Mouse (Mus musculus) embryonic facial prominence, embryonic 11.5 days (tissue): ENCODE measurements around the gene Prss43. TPM values are rescaled to one million over a fixed set of nuclear protein-coding genes. Genes with fewer than 3 reads are reported as not detected.

Experiments used
- ATAC-seq: fragments of 200-750 bp; cut with Nextera tagmentation; replicated peaks from 2 replicates; pipeline ENCODE4 v1.8.0; 2017; ENCODE audit warnings: low read depth; ENCODE audit not compliant: insufficient number of reproducible peaks, low FRiP score, low TSS enrichment
- DNase-seq: peaks from one replicate; pipeline ENCODE4 v3.0.0-alpha.2; 2015; ENCODE audit warnings: low spot score
- H3K27ac ChIP-seq: fragments of 300-500 bp; sonication (generic); replicated peaks from 2 replicates; pipeline ENCODE4 v1.5.1; 2014; ENCODE audit warnings: mild to moderate bottlenecking, low read depth, low read length, control low read depth
- H3K27me3 ChIP-seq: fragments of 300-500 bp; sonication (generic); 2 replicates; pipeline ENCODE4 v1.6.1; 2014; ENCODE audit warnings: mild to moderate bottlenecking, low read length, moderate library complexity, mixed read lengths; ENCODE audit not compliant: control insufficient read depth, insufficient read depth
- H3K36me3 ChIP-seq: fragments of 300-500 bp; sonication (generic); replicated peaks from 2 replicates; pipeline ENCODE4 v1.6.1; 2014; ENCODE audit warnings: low read depth, mild to moderate bottlenecking, low read length, moderate library complexity, mixed read lengths; ENCODE audit not compliant: control insufficient read depth, insufficient read depth
- H3K4me1 ChIP-seq: fragments of 300-500 bp; sonication (generic); 2 replicates; pipeline ENCODE4 v1.6.1; 2014; ENCODE audit warnings: low read length, mixed read lengths; ENCODE audit not compliant: control insufficient read depth, insufficient read depth
- H3K4me2 ChIP-seq: fragments of 300-500 bp; sonication (generic); 2 replicates; pipeline ENCODE4 v1.6.1; 2014; ENCODE audit warnings: low read depth, mild to moderate bottlenecking, control low read depth, low read length, moderate library complexity
- H3K4me3 ChIP-seq: fragments of 300-500 bp; sonication (generic); 2 replicates; pipeline ENCODE4 v1.5.1; 2014; ENCODE audit warnings: low read depth, low read length, control low read depth
- H3K9ac ChIP-seq: fragments of 300-500 bp; sonication (generic); replicated peaks from 2 replicates; pipeline ENCODE4 v1.6.1; 2014; ENCODE audit warnings: mild to moderate bottlenecking, control low read depth, low read length
- H3K9me3 ChIP-seq: fragments of 300-500 bp; sonication (generic); replicated peaks from 2 replicates; pipeline ENCODE4 v1.6.1; 2016; ENCODE audit warnings: mild to moderate bottlenecking, low read length, inconsistent platforms, mixed read lengths; ENCODE audit not compliant: control insufficient read depth
- WGBS: fragments of 180-500 bp; shearing (Covaris S2); extraction: QIAGEN DNeasy Blood & Tissue Kit; methylation state at CpG from one replicate; pipeline ENCODE4 v1.1.7; 2014; 5-methylcytosine and 5-hydroxymethylcytosine counted together
- polyA plus RNA-seq: library from polyadenylated mRNA; unstranded; fragments of >200 nt; fragmentation: Nextera tagmentation; extraction: Ambion mirVana; gene quantifications from 2 replicates; pipeline ENCODE4 v1.2.1, GENCODE M21; 2014

Gene Prss43
- not detected in 2 replicates for polyA plus RNA-seq

DNA sequence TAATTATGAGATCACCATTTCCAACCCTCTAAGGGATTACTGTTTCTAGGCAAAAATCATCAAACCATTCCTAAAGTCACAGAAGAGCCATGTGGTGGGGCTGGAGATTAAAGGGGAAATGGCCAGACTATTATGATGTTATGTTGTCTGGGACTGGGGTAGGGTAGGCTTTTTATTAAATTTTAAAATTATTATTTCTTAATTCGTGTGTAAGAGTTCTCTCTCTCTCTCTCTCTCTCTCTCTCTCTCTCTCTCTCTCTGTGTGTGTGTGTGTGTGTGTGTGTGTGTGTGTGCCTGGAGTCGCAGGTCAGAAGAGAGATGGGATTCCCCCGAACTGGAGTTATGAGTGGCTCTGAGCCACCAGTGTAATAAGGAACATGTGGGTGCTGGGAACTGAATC lies at the start of gene Prss43:
Gene Prss43, plus strand, starts transcription at position 301 of the 400 bp plus-strand sequence.
- Histone ChIP-seq H3K4me2 (no peak within 1 kb of the TSS), H3K27me3 (no peaks in the 10 kb centered on the region), H3K4me1 (no peaks in the 10 kb centered on the region), H3K36me3 (no peaks in the 10 kb centered on the region), H3K27ac (no peak within 1 kb of the TSS), H3K4me3 (no peak within 1 kb of the TSS), H3K9ac (no peak within 1 kb of the TSS), H3K9me3 (no peaks in the 10 kb centered on the region)
- DNase-seq: no peak
- WGBS: 75% methylated on average over 3 of the region's 3 CpGs
- no peak for ATAC-seq

DNA sequence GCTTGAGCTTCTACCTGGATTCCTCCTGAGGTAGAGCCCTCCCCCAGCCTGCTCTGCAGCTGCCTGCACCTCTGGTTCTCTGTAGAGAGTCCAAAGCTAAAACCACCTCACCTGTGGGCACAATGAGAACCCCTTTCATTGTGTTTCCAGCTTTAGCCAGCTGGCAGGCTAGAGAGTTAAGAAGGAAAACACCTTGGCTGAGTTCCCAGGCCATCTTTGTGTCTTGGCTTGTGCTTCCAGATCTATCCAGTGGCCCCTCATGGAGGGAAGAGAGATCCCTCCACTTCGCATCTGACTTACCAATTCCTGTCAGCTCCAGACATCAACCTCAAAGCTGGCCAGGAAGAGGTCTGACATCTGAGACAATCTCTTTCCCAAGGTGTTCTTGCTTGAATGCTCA lies 48.4 kb upstream of the Prss43 start:
- no peak overlapping the region for H3K4me2 ChIP-seq
- H3K36me3 ChIP-seq: no peaks in the 10 kb centered on the region
- H3K9me3 ChIP-seq: no peaks in the 10 kb centered on the region
- H3K4me3 ChIP-seq: no peak overlapping the region
- no peak overlapping the region for H3K27ac ChIP-seq
- ATAC-seq: no peak
- no peaks in the 10 kb centered on the region for H3K27me3 ChIP-seq
- H3K9ac ChIP-seq: no peak overlapping the region
- peaks cover 3% of the 10 kb centered on the region; the same call in 1 of the 2 replicates for H3K4me1 ChIP-seq
- no peak for DNase-seq
- WGBS: 80% methylated on average over 1 of the region's 1 CpGs

DNA sequence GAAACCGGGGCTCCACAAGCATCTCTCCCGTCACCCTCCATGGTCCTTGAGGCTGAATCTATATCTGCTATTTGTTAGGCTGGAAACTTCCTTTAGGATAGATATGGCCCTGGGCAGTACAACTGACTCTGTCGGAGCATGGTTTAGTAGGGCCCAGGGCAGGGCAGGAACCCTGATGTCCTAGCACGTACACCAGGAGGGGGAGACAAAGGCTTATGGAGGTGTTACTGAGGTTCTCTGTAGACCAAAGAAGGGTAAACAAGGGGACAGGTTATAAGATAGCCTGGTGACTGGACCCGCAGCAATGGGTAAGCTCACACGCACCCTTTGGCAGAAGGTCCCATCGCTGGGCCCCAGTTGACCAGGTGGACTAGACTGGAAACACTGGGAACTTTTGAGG lies 47.9 kb upstream of the Prss43 start:
- ATAC-seq: no peak
- 82% methylated on average over 7 of the region's 7 CpGs for WGBS
- Histone ChIP-seq H3K36me3 (no peaks in the 10 kb centered on the region), H3K4me1 (peaks cover 3% of the 10 kb centered on the region; the same call in 1 of the 2 replicates), H3K27me3 (no peaks in the 10 kb centered on the region), H3K9me3 (no peaks in the 10 kb centered on the region), H3K4me2 (no peak overlapping the region), H3K27ac (no peak overlapping the region), H3K9ac (no peak overlapping the region), H3K4me3 (no peak overlapping the region)
- DNase-seq: no peak

DNA sequence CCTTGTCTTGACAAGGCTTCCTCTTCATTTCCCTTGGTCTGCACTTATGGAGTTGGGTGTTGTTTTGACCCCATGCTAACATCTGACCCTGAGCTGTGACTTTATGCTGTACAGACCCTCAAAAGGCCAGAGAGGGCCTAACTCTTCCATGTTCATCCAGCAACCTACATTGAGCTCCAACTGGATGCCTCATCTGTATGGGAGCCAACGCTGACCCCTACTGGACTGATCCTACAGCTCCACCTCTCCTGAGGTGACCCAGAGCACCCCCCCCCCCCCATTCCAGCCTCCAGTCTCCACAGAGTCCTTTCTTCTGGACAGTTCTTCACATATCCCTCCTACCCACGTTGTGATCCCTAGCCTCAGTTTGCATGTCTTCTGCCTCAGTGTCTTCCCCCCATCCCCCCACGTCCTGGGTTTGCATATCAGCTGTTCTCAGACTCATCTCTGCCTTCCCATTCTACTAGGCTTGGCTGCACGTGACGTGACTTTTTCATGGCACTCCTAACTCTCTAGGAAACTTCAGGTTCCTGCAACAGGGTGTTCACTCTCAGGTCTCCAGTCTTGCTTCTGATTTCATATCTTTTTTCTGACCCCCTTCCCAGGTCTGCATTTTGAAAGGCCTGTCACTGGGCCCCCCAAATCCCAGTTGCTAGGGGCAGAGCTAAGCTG lies 47.1 kb upstream of the Prss43 start:
- Histone ChIP-seq H3K36me3 (no peaks in the 10 kb centered on the region), H3K4me3 (no peak overlapping the region), H3K9me3 (no peaks in the 10 kb centered on the region), H3K27me3 (no peaks in the 10 kb centered on the region), H3K4me2 (no peak overlapping the region), H3K27ac (no peak overlapping the region), H3K9ac (no peak overlapping the region), H3K4me1 (peaks cover 3% of the 10 kb centered on the region; the same call in 1 of the 2 replicates)
- ATAC-seq (no peak), DNase-seq (peak; percentile 47)
- WGBS: 57% methylated on average over 5 of the region's 5 CpGs

DNA sequence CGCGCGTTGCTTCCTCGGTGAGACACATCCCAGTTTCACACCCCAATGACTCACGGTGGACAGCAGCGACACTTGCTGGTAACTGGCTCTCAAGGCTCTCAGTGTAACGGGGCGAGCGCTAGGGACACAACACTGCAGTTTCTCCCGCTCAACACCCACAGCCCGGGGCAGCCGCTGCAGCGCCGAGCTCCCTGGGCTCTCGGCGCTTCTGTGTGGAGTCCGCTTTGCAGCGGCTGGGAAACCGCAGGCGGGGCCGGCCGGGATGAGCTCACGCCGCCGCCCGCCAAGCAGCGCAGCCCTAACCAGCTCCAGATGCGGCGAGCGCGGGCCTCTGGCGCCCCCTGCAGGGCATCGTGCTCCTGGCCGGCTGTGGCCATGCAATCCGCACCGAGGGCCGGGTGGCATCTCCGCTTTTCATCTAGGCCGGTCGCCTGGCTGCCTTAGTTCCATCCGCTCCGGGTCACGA lies 45.2 kb upstream of the Prss43 start:
- Histone ChIP-seq H3K4me2 (peak overlapping the region; percentile 75), H3K9me3 (no peaks in the 10 kb centered on the region), H3K9ac (peak overlapping the region; percentile 65), H3K36me3 (no peaks in the 10 kb centered on the region), H3K4me1 (peaks cover 3% of the 10 kb centered on the region; the same call in 1 of the 2 replicates), H3K27ac (peak overlapping the region; percentile 66; the same call in 1 of the 2 replicates), H3K27me3 (no peaks in the 10 kb centered on the region), H3K4me3 (peak overlapping the region; percentile 34)
- 0% methylated on average over 43 of the region's 43 CpGs for WGBS
- ATAC-seq (peak; percentile 91), DNase-seq (peak; percentile 95)

DNA sequence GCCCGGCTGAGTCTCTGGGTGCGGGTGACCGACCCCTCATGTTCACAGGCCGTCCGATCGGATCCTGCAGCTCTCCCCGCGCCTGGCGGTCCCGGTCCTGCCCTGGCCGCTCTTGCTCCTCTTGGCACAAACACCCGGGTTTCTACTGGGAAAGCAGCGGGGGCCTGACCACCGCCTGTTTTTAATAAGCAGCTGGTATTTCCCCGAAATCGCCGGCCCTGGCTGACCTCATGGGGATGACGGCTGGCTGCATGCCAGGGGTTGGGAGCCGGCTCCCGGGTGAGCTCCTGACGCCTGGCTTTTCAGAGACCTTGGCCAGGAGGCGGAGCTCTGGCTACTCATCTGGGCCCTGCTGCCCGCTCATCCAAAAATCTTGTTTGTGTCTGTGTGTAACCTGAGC lies 44.8 kb upstream of the Prss43 start:
- under 1% methylated on average over 23 of the region's 23 CpGs for WGBS
- Histone ChIP-seq H3K9me3 (no peaks in the 10 kb centered on the region), H3K4me1 (peaks cover 3% of the 10 kb centered on the region; the same call in 1 of the 2 replicates), H3K9ac (peak overlapping the region; percentile 65), H3K4me3 (peak overlapping the region; percentile 34), H3K4me2 (peak overlapping the region; percentile 75), H3K36me3 (no peaks in the 10 kb centered on the region), H3K27me3 (no peaks in the 10 kb centered on the region), H3K27ac (peak overlapping the region; percentile 66; the same call in 1 of the 2 replicates)
- ATAC-seq: peak; percentile 79
- peak; percentile 91 for DNase-seq

DNA sequence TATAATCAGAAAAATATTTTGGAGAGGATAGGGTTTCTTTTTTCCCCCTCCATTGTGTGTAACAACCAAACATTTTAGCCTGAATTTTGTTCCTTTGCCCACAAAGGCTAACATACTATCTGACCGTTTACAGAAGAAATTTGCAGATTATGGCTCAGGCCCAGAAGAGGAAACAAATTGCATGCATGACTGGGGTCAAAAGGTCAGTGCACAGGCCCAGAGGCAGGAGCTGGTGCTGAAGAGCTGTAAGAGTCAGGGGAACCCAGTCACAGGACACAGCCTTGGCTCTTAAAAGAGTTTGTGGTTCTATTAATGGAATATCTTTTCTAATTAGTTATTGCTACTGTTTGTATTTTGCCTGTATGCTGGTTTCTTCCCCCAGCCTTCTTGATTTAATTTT lies 42.9 kb upstream of the Prss43 start:
- H3K36me3 ChIP-seq: no peaks in the 10 kb centered on the region
- no peak overlapping the region for H3K4me2 ChIP-seq
- ATAC-seq (no peak), DNase-seq (peak; percentile 47)
- H3K9me3 ChIP-seq: no peaks in the 10 kb centered on the region
- H3K4me1 ChIP-seq: peaks cover 3% of the 10 kb centered on the region; the same call in 1 of the 2 replicates
- no peak overlapping the region for H3K27ac ChIP-seq
- no peak overlapping the region for H3K9ac ChIP-seq
- 18% methylated on average over 1 of the region's 1 CpGs for WGBS
- no peaks in the 10 kb centered on the region for H3K27me3 ChIP-seq
- no peak overlapping the region for H3K4me3 ChIP-seq

DNA sequence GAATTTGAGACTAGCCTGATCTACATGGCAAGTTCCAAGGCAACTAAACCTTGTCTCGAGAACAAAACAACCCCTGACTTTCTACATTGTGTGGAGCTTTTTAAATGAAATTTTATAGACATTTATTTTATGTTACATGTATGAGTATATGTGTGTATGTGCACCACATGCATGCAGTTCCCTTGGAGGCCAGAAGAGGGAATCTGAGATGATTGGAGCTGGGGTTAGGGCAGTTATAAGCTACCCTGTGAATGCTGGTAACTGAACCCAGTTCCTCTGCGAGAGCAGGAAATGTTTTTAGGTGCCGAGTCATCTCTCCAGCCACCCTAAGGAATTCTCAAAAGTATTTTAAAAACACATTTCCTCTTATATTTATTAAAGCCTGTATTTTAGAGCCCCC lies 38.3 kb upstream of the Prss43 start:
- H3K9me3 ChIP-seq: no peaks in the 10 kb centered on the region
- no peak for ATAC-seq
- DNase-seq: no peak
- whole genome bisulfite sequencing: 86% methylated on average over 3 of the region's 3 CpGs
- no peak overlapping the region for H3K4me3 ChIP-seq
- no peak overlapping the region for H3K9ac ChIP-seq
- no peak overlapping the region for H3K27ac ChIP-seq
- no peaks in the 10 kb centered on the region for H3K36me3 ChIP-seq
- no peaks in the 10 kb centered on the region for H3K27me3 ChIP-seq
- H3K4me1 ChIP-seq: no peaks in the 10 kb centered on the region
- no peak overlapping the region for H3K4me2 ChIP-seq
